Mouse (Mus musculus): Measurements from ENCODE around the gene Foxp3.

Gene Foxp3

DNA sequence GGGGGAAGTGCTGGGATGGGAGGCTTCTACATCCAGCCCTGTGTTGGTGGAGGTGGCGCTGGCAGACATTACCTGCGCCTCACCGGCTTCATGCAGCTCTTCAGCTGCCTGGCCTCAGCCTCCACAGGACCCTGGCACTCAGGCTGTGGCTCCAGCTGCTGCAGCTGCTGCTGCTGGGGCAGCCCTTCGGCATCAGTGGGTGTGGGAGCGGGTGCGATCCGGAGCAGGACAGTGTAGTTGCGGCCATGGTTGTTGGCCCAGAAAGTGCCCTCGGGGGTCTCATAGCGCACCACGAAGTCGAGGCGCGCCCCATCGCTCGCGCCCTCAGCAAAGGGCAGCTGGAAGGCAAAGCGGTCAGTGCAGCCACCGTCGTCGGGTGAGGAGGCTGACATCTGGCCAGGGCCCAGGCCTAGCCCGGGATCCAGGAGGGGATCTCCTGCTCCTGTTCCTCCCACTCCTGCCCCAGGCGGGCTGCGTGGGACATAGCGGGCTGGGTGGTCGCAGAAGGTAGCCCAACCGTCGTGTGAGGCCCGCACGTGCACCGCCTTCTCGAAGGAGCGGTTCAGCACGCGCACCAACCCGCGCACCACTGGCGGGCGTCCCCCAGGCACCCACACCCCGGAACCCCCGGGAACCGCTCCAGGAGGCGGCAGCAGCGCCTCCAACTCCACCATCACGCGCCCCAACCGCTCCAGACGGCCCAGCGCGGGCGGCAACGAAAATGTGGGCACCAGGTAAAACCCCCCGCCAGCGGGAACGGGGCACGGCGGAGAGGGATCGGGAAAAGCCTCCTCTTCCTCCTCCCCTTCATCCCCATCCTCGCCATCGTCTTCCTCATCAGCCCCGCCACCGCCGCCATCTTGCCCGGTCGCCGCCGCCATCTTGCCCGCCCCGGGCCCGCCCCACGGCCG is at the start of gene Foxp3:
Gene Foxp3 (plus strand): TSS at position 469 of the 911 bp plus-strand sequence.
- DNase-seq (ENCODE audit: low spot score) = peak; percentile 20

DNA sequence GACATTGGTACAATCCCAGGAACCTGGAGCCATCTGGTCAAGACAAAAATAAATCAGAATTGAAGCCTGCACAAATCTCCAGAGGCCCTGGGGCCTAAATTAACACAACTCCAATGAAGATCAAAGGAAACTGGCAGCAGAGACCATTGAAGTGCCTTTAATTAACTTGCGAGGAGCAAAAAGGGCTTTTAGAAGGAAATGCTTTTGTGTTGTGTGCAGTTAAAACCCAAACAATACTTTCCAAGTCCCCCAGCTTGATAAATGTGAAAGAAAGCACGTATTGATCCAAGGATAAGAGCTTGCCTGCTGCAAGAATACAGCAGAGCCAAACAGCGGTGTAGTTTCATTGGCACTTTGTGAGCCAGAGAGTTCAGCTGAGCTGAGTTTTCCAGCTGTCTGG is 48.5 kb upstream of the Foxp3 start:
- no peak for DNase-seq (ENCODE audit: low spot score)

DNA sequence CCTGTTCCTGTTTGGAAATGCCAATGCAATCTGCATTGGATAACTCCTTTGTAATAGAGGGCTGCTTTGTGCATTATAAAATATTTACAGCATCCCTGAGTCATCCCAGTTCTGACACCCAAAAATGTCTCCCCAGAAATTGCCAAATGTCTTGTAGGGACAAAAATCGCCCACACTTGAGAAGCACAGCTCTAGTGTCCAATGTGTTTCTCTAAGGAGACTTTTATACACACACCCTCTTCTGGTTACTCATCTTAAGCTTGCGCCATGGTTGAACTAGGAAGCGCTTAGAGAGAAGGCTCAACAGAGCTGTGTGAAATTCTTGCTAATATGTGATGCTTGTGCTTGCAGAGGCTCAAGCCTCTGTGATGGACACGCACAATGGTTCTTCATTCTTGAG is 20.0 kb upstream of the Foxp3 start:
- no peak for DNase-seq (ENCODE audit: low spot score)

- DNase-seq (ENCODE audit: low spot score) = no peak
Observed at GRCm38 (mm10) chrX:7563076-7563475, 10.4 kb upstream of the Foxp3 start.

- DNase-seq (ENCODE audit: low spot score) = no peak
Observed at GRCm38 (mm10) chrX:7566352-7566751, 7.1 kb upstream of the Foxp3 start.

GRCm38 (mm10) chrX:7567491-7567890 is 6.0 kb upstream of the Foxp3 start:
- peak; percentile 54 for DNase-seq (ENCODE audit: low spot score)

DNA sequence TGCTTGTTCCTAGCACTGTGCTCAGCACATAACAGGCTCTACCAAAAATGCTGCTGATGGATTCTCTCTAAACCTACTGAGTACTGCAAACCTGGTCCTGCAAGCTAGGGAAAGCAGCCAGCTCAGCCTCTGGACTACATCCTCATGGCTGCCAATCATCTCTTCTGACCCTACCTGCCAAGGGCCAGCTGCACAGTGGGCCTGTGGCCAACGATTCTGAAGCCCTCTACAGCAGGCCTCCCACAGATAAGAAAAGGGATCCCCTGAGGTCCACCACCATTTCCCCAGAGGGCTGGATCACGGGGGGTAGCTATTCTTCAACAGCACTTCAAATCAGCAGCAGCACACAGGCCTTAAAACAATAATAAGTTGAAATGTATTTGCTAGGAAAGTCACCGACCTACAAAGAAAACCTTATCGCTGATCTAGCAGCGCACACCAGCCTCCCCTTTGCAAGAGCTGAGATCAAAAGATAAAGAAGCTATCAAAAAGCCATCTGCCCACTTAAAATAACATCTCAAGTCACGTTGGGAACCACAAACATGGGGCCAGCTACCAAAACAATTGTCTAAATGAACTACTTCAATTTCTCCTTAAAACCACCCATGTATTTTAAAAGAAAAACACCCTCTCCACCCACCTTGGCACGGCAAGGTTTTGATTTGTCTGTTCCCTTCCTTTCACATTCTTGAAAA is 2.8 kb upstream of the Foxp3 start:
- DNase-seq (ENCODE audit: low spot score) = no peak

DNA sequence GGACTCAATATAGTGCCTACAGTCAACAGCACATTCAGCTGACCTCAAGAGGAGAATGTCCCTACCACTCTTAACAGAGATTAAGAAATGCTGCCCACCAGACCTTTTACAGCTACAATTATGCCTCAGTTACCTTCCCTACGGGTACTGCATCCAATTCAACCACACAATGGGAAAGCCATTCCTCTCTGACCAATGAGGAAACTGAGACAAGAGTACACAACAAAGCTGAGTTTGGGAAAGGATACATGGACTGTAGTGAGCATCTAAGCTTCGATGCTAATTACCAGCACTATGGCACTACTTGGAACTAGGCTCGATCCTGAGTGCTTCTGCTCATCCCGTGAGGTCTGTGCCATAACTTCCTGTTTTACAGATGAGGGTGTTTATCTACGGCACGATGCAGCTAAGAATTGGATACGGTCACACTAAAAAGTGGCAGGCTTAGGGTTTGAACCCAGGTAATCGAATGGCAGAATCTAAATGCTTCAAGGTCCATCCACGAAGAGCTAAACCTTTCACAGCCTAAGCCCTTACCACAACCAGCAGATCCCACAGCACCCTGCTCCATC is 1.8 kb upstream of the Foxp3 start:
- DNase-seq (ENCODE audit: low spot score) = no peak

DNA sequence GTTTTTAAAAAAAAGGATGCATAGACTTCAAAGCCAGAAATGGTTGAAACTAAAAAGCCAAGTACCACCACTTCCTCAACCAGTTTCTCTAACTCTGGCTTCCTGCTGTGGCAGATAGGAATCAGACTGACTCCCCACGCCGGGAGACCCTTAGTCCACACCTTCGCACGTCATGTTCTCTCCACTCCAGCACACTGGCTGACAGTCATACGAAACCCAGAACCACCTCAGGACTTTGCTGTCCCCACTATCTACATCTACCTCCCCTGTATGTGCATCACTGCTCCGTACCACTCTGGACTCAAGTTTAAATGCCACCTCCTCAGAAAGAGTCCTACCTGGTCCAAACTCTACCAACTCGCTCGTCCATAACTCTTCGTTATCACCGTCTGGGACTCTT is 978 bp upstream of the Foxp3 start:
- DNase-seq (ENCODE audit: low spot score) = no peak

DNA sequence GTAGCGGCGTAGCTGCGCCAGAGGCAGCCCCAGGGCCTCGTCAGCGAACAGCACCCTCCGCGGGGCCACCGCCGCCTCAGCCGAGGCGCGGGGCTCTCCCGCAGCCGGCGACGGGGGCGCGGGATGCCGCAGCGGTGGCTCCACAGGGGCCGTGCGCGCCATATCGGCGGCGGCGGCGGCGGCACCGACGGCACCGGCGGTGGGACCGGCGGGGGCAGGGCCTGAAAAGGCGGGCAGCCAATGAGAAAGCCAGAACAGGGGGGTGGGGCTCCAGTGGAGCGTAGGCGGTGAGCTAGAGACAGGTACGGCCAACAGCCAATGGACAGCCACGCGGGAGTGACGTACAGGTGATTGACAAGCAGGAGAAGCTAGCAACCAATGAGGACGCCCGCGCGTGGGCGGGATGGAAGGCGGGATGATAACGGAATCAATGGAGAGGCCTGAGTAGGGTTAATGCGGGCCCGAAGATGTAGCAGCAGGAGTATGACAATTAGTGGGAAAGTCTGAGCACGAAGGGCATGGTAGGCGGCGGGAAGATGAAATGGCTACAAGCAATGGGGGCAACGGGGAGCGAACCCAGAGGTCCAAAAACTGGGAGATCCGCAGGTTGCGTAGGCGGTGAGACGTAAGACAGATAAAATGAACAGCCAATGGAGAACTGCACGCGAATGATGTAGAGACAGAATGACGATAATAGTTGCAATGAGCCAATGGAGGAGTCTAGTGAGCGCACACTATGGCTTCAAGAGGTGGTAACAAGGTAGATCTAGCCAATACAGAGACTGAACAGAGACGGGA is 842 bp downstream of the Foxp3 start, which contains the start of gene Ppp1r3f:
Gene Ppp1r3f (minus strand): TSS at position 197 of the 798 bp plus-strand sequence.
- peak; percentile 92 for DNase-seq (ENCODE audit: low spot score)

GRCm38 (mm10) chrX:7574885-7575231 is 1.4 kb downstream of the Foxp3 start:
- no peak for DNase-seq (ENCODE audit: low spot score)

DNA sequence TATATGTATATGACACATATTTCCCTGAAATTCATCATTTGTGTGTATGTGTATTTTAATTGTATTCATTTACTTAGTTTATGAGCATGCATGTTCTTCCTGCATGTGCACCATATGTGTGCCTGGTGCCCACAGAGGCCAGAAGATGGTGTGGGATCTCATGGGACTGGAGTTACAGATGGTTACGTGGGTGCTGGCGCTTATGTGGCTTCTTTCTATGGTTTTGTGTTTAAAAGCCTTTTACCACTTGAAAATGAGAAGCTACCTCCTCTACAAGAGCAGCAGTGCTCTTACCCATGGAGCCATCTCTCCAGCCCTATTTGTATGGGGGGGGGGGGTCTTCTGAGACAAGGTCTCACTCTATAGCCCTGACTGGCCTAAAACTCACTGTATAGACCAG is 7.7 kb downstream of the Foxp3 start:
- no peak for DNase-seq (ENCODE audit: low spot score)

DNA sequence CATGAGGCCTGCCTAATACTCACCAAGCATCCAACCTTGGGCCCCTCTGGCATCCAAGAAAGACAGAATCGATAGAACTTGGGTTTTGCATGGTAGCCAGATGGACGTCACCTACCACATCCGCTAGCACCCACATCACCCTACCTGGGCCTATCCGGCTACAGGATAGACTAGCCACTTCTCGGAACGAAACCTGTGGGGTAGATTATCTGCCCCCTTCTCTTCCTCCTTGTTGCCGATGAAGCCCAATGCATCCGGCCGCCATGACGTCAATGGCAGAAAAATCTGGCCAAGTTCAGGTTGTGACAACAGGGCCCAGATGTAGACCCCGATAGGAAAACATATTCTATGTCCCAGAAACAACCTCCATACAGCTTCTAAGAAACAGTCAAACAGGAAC is 10.4 kb downstream of the Foxp3 start:
- no peak for DNase-seq (ENCODE audit: low spot score)

DNA sequence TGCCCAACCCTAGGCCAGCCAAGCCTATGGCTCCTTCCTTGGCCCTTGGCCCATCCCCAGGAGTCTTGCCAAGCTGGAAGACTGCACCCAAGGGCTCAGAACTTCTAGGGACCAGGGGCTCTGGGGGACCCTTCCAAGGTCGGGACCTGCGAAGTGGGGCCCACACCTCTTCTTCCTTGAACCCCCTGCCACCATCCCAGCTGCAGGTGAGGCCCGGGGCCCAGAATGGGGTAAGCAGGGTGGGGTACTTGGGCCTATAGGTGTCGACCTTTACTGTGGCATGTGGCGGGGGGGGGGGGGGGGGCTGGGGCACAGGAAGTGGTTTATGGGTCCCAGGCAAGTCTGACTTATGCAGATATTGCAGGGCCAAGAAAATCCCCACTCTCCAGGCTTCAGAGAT is 12.9 kb downstream of the Foxp3 start:
- DNase-seq (ENCODE audit: low spot score) = no peak

DNA sequence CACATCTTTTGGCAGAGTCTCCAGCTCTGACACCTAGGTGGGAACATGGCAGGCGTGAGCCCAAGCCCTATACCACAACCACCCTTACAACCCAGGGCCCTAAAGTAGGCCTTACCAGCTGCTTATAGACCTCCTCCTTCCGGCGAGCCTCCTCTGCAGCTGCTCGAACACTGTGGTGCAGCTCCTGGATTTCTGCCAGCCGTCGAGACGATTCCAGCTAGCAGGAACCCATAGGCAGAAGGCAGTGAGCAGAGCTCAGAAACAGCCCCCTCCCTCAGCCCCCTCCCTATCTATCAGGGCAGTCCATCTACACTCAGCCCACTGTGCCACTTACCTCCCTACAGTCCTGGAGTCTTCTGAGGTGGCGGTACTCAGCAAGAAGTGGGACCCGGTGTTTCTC is 21.9 kb downstream of the Foxp3 start:
- DNase-seq (ENCODE audit: low spot score) = no peak

DNA sequence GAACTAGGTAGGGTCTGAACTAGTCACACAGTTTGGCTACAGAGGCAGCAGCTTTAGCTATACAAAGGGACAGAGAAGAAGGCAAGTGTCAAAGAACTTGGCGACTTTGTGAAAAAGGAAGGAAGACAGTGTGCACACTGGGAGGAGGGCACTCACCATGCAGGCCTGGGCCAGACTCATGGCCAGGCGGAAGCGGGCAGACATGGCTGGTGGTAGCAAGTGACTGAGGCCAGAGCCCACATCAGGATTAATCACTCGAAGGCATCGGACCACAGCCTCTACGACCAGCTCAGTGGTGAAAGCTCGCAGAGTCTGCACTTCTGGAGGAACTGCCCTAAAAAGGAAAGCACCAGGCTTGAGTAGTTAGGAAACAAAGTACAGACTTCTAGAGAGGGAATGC is 30.6 kb downstream of the Foxp3 start:
- DNase-seq (ENCODE audit: low spot score) = no peak

DNA sequence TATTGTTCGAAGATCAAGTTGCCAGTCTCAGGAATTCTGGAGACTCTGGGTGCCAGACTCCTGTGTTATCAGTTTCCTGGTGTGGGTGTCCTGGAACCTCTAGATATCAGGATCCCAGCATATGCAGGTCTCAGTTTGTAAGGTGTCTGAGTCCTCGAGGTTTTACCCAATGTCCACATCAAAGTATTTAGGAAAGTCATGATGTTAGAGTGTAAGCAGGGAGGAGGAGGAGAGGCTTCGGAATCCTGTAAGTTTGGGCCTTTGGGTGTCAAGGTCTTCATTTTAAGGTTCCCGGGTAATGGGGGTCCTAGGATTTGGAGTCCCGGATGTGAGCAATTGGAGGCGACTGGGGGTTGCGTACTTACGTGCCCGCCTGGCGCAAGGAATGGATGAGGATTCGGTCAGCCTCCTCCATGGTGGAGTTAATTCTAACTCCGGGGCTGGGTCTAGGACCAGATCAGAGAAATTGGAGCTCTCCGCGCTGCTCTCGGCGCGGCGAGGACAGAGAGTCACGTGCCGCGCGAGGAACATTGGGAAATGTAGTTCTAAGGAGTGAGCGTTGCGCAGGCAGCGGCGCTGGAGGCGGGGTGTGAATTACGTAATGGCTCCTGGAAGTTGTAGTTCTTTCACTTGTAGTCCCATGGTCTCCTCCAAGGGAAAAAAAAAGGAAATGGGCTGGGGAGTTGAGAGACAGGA is 31.6 kb downstream of the Foxp3 start, which contains the start of gene Ccdc22:
Gene Ccdc22 (minus strand): TSS at position 639 of the 696 bp plus-strand sequence.
- DNase-seq (ENCODE audit: low spot score) = peak; percentile 78

GRCm38 (mm10) chrX:7605575-7605941 is 32.1 kb downstream of the Foxp3 start:
- no peak for DNase-seq (ENCODE audit: low spot score)

DNA sequence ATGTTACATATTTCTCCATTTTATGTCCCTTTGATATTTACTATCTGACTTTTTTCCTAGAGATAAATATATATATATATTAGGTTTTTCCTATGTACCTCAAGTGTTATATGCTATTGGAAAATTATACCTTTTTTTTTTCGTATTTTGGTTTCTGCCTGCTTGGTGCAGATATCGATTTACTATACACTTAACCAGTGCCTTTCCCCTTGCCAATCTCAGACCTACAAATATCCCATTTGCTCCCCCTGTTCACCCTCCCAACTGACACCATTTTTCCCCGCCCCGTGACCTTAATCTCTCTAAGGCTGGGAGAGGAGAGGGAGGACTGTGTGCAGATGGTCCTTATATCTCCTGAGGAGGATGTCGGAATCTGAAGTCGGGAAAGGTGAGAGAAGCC is 33.3 kb downstream of the Foxp3 start, which contains the start of gene Cacna1f:
Gene Cacna1f (plus strand): TSS at position 301 of the 400 bp plus-strand sequence.
- no peak for DNase-seq (ENCODE audit: low spot score)

DNA sequence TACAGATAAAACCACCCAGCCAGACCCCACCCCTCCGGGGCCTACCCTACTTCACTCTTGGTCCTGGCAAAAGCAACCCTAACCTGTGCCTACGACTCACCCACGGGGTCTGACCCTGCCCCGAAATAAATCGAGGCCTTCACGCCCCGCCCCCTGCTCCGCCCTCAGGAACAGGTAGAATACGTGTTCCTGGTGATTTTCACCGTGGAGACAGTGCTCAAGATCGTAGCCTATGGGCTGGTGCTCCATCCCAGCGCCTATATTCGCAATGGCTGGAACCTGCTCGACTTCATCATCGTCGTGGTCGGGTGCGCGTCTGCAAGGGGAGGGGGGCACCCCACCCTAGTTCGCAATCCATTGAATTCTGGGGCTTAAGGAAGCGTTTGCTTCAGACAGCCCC is 36.6 kb downstream of the Foxp3 start:
- DNase-seq (ENCODE audit: low spot score) = no peak

DNA sequence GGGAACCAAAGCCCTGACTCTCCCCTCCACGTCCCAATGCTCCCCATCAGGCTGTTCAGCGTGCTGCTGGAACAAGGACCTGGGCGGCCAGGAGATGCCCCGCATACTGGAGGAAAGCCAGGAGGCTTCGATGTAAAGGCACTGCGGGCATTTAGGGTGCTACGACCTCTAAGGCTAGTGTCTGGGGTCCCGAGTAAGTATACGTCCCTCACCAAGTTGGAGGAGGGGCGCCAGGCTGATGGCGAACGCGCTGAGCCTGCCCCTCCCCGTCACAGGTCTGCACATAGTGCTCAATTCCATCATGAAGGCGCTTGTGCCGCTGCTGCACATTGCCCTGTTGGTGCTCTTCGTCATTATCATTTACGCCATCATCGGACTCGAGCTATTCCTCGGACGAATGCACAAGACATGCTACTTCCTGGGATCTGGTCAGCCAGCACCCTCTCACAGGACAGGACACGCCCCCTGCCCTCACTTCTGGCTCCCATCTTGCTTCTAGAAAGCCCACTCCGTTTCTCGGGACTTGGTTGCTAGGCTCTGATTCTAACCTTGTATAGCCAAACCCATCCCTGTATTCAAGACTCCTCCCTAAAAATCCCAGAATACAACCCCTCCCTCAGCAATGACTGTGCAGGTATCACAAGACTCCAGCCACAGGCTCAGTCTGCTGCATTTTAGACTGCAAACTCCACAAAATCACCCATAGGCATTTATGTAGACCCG is 37.3 kb downstream of the Foxp3 start:
- peak; percentile 2 for DNase-seq (ENCODE audit: low spot score)
